ENCODE assay signal across 8 mouse cellular contexts in genomic region chr6:137754857-137755232, GRCm38 (mm10). TPM values are rescaled to one million over a fixed set of nuclear protein-coding genes. Genes with fewer than 3 reads are reported as not detected.
DNase-seq lines count a peak whose midpoint lies in the region; ATAC-seq and TF ChIP-seq lines count a peak whose summit lies in the region.

No protein-coding gene starts in this region.

- peaks cover 11% of the 10 kb centered on the region for H3K79me2 ChIP-seq in CH12.LX (replicated peaks; ENCODE audit: control insufficient read depth, extremely low read depth, insufficient read depth, poor library complexity, severe bottlenecking)

- H3K27ac ChIP-seq in heart, embryonic 11.5 days (ENCODE audit: low read depth, low read length) = no peak overlapping the region
- H3K27ac ChIP-seq in CH12.LX (ENCODE audit: insufficient read depth, low read depth) = peak overlapping the region; percentile 49; the same call in 1 of the 2 replicates
- no peak overlapping the region for H3K27ac ChIP-seq in forebrain, embryonic 13.5 days
- H3K27ac ChIP-seq in liver, embryonic 14.5 days = peak overlapping the region; percentile 63

- H3K9me3 ChIP-seq in heart, embryonic 11.5 days (replicated peaks; ENCODE audit: control insufficient read depth, low read length) = no peaks in the 10 kb centered on the region
- no peaks in the 10 kb centered on the region for H3K9me3 ChIP-seq in CH12.LX (replicated peaks; ENCODE audit: low read length)
- H3K9me3 ChIP-seq in forebrain, embryonic 13.5 days (replicated peaks) = no peaks in the 10 kb centered on the region
- H3K9me3 ChIP-seq in liver, embryonic 14.5 days (ENCODE audit: control insufficient read depth, low read length) = no peaks in the 10 kb centered on the region

- TF ChIP-seq RAD21 in CH12.LX (IDR thresholded peaks at IDR 0.05; ENCODE audit: low read depth, low read length) = no peak

- peak overlapping the region; percentile 82 for H3K4me3 ChIP-seq in heart, embryonic 11.5 days (ENCODE audit: low read depth, low read length)
- H3K4me3 ChIP-seq in CH12.LX (replicated peaks in 1 of 3; ENCODE audit: low read depth in 2 of 3, low read length in 2 of 3, poor library complexity in 1 of 3) = peak overlapping the region; percentile 65 to 72 (median 67)
- peak overlapping the region; percentile 53 for H3K4me3 ChIP-seq in forebrain, embryonic 13.5 days
- H3K4me3 ChIP-seq in liver, embryonic 14.5 days (ENCODE audit: insufficient read depth in 1 of 2, low read depth in 2 of 2, low read length in 2 of 2) = peak overlapping the region; percentile 85 to 98

- intact Hi-C loops in heart, postnatal 10 days (cut with DNase I) = loop anchor here (5.0 kb wide), 1 partner anchor 297 kb away; no protein-coding TSS in a partner anchor

- dilution Hi-C loops in CH12.LX (cut with MboI; ENCODE audit: extremely low pct_ligation_motif_present, extremely low pct_unique_long_range_greater_than_20kb, low sequenced_read_pairs) = no loop called here

- TF ChIP-seq CTCF in CH12.LX (conservative IDR thresholded peaks at IDR 0.05 in 1 of 2, IDR thresholded peaks at IDR 0.05 in 1 of 2; ENCODE audit: low read depth in 2 of 2, low read length in 2 of 2) = no peak
- TF ChIP-seq CTCF in liver, embryonic 14.5 days (IDR thresholded peaks at IDR 0.05; ENCODE audit: low read depth) = no peak

- no peak for DNase-seq in heart, postnatal 10 days
- no peak for DNase-seq in CH12.LX (ENCODE audit: extremely low read depth)
- DNase-seq in liver, embryonic 14.5 days (ENCODE audit: low read depth in 3 of 3, low spot score in 3 of 3) = no peak
- DNase-seq in thymus, postnatal 10 days (ENCODE audit: low spot score in 2 of 2) = no peak
- no peak for DNase-seq in gastrocnemius, postnatal 25 days
- no peak for DNase-seq in spleen, postnatal 14 days (ENCODE audit: low spot score in 2 of 2)

- peaks cover 10% of the 10 kb centered on the region for H3K4me1 ChIP-seq in heart, embryonic 11.5 days (ENCODE audit: control insufficient read depth, insufficient read depth, low read length)
- peaks cover 3 to 14% of the 10 kb centered on the region in 2 experiments; a peak in 1 of 4 replicates for H3K4me1 ChIP-seq in CH12.LX (ENCODE audit: control insufficient read depth in 1 of 2, insufficient read depth in 2 of 2)
- peaks cover 11% of the 10 kb centered on the region for H3K4me1 ChIP-seq in forebrain, embryonic 13.5 days
- peaks cover 0 to 4% of the 10 kb centered on the region in 2 experiments; a peak in 1 of 4 replicates for H3K4me1 ChIP-seq in liver, embryonic 14.5 days (replicated peaks; ENCODE audit: control insufficient read depth in 2 of 2, insufficient read depth in 2 of 2, low read length in 1 of 2)

- H3K27me3 ChIP-seq in heart, embryonic 11.5 days (ENCODE audit: control insufficient read depth, insufficient read depth, low read length) = no peaks in the 10 kb centered on the region
- no peaks in the 10 kb centered on the region for H3K27me3 ChIP-seq in CH12.LX (replicated peaks)
- no peaks in the 10 kb centered on the region for H3K27me3 ChIP-seq in forebrain, embryonic 13.5 days
- H3K27me3 ChIP-seq in liver, embryonic 14.5 days (ENCODE audit: control insufficient read depth, insufficient read depth, low read length) = no peaks in the 10 kb centered on the region

- ATAC-seq in heart, embryonic 11.5 days (replicated peaks; ENCODE audit: insufficient number of reproducible peaks, low FRiP score, low TSS enrichment) = no peak
- no peak for ATAC-seq in forebrain, embryonic 13.5 days
- ATAC-seq in liver, embryonic 14.5 days (ENCODE audit: insufficient read depth) = no peak

- peak overlapping the region; percentile 85 for H3K9ac ChIP-seq in heart, embryonic 11.5 days (ENCODE audit: low read depth, low read length)
- peak overlapping the region; percentile 46 for H3K9ac ChIP-seq in CH12.LX (ENCODE audit: insufficient read depth, low read depth)
- peak overlapping the region; percentile 60 for H3K9ac ChIP-seq in forebrain, embryonic 13.5 days
- H3K9ac ChIP-seq in liver, embryonic 14.5 days (replicated peaks) = peak overlapping the region; percentile 75

- in situ Hi-C loops in CH12.LX (cut with MboI; ENCODE audit: low pct_ligation_motif_present, low pct_unique_long_range_greater_than_20kb, low sequenced_read_pairs) = no loop called here

- TF ChIP-seq EP300 in CH12.LX (IDR thresholded peaks at IDR 0.05; ENCODE audit: low read length) = no peak
- no peak for TF ChIP-seq EP300 in liver, embryonic 14.5 days (IDR thresholded peaks at IDR 0.05; ENCODE audit: low read depth)

- TF ChIP-seq POLR2A in CH12.LX (IDR thresholded peaks at IDR 0.05; ENCODE audit: low read depth, low read length) = no peak

- 5% methylated on average over 8 of the region's 8 CpGs for WGBS in heart, embryonic 11.5 days (ENCODE audit: insufficient replicate concordance)
- 5% methylated on average over 8 of the region's 8 CpGs for WGBS in forebrain, embryonic 13.5 days
- 4% methylated on average over 8 of the region's 8 CpGs for WGBS in liver, embryonic 14.5 days (ENCODE audit: insufficient replicate concordance)

- peaks cover 5% of the 10 kb centered on the region for H3K36me3 ChIP-seq in heart, embryonic 11.5 days (ENCODE audit: control insufficient read depth, insufficient read depth, low read length)
- peaks cover 14 to 32% of the 10 kb centered on the region in 2 experiments for H3K36me3 ChIP-seq in CH12.LX (replicated peaks in 1 of 2; ENCODE audit: control insufficient read depth in 1 of 2, insufficient read depth in 1 of 2, low read length in 1 of 2)
- peaks cover 23% of the 10 kb centered on the region for H3K36me3 ChIP-seq in forebrain, embryonic 13.5 days (ENCODE audit: poor library complexity, severe bottlenecking)
- H3K36me3 ChIP-seq in liver, embryonic 14.5 days (replicated peaks; ENCODE audit: control insufficient read depth, insufficient read depth, low read depth) = peaks cover 12% of the 10 kb centered on the region

- H3K4me2 ChIP-seq in heart, embryonic 11.5 days = peak overlapping the region; percentile 67
- H3K4me2 ChIP-seq in CH12.LX (ENCODE audit: insufficient read depth, low read depth, poor library complexity, severe bottlenecking) = peak overlapping the region; percentile 99
- peak overlapping the region; percentile 63 for H3K4me2 ChIP-seq in forebrain, embryonic 13.5 days
- H3K4me2 ChIP-seq in liver, embryonic 14.5 days (ENCODE audit: low read depth) = peak overlapping the region; percentile 71

TF ChIP-seq in CH12.LX, 34 proteins besides CTCF, POLR2A, EP300 and RAD21:
- TF ChIP-seq TBP (conservative IDR thresholded peaks at IDR 0.05; ENCODE audit: low read depth, low read length) (0 out of 2 replicates have a peak, but pooled peaks have one; percentile 9), BHLHE40 (IDR thresholded peaks at IDR 0.05; ENCODE audit: low read depth, low read length) (peak; percentile 70), NRF1 (IDR thresholded peaks at IDR 0.05; ENCODE audit: low read depth, low read length) (no peak)

RNA-seq across cellular contexts. Expression of gene Dera, which starts 0.5 kb away (rescaled TPM):
- polyA plus RNA-seq in heart, embryonic 11.5 days (2014; fragmentation: Nextera tagmentation; extraction: Ambion mirVana) = 62.5 and 68.5 TPM in 2 replicates
- total RNA-seq in heart, postnatal 10 days (2021) = 10 to 100 TPM; 14.4 to 16.2 TPM
- total RNA-seq in CH12.LX (2012; rRNA removed) = 59.5 and 60.1 TPM in 2 replicates
- total RNA-seq in CH12.LX (2014; rRNA removed) = 73.4 and 78.0 TPM in 2 replicates
- 56.5 and 80.6 TPM in 2 replicates for polyA plus RNA-seq in CH12.LX (2012; ENCODE audit: insufficient read length, low read depth)
- polyA plus RNA-seq in forebrain, embryonic 13.5 days (2015; fragmentation: Nextera tagmentation; extraction: Ambion mirVana) = 19.0 and 20.1 TPM in 2 replicates
- 11.1 and 16.1 TPM in 2 replicates for polyA plus RNA-seq in liver, embryonic 14.5 days (2012; rRNA removed)
- polyA plus RNA-seq in liver, embryonic 14.5 days (2014; fragmentation: Nextera tagmentation; extraction: Ambion mirVana) = 45.3 and 47.1 TPM in 2 replicates
- total RNA-seq in gastrocnemius, postnatal 25 days (2021) = 10 to 100 TPM; 10.4 to 11.0 TPM

RNA-seq across cellular contexts. Expression of gene Strap, which starts 20.0 kb away (rescaled TPM):
- polyA plus RNA-seq in heart, embryonic 11.5 days (2014; fragmentation: Nextera tagmentation; extraction: Ambion mirVana) = 148 and 160 TPM in 2 replicates
- 100 to 1,000 TPM in 1 of 2 experiments, 10 to 100 TPM in 1; 99.3 to 106 TPM for total RNA-seq in heart, postnatal 10 days (2021)
- total RNA-seq in CH12.LX (2012; rRNA removed) (109 and 129 TPM in 2 replicates), CH12.LX (2014; rRNA removed) (291 and 318 TPM in 2 replicates)
- polyA plus RNA-seq in CH12.LX (2012; ENCODE audit: insufficient read length, low read depth) = 233 and 245 TPM in 2 replicates
- 194 and 206 TPM in 2 replicates for polyA plus RNA-seq in forebrain, embryonic 13.5 days (2015; fragmentation: Nextera tagmentation; extraction: Ambion mirVana)
- 16.6 and 28.4 TPM in 2 replicates for polyA plus RNA-seq in liver, embryonic 14.5 days (2012; rRNA removed)
- 83.6 and 88.2 TPM in 2 replicates for polyA plus RNA-seq in liver, embryonic 14.5 days (2014; fragmentation: Nextera tagmentation; extraction: Ambion mirVana)
- 10 to 100 TPM; 74.4 to 78.2 TPM for total RNA-seq in gastrocnemius, postnatal 25 days (2021)

Comparison
In these comparisons a context has a peak if more than half of its experiments do, and no peak if none do; other contexts are left out.
1. H3K27ac ChIP-seq: peak in CH12.LX (single experiment) and liver, embryonic 14.5 days (single experiment); none in heart, embryonic 11.5 days (single experiment) and forebrain, embryonic 13.5 days (single experiment).
2. Peak in every context shown above with its lines, with median percentiles within 50 percentile points of each other: H3K4me2 ChIP-seq, H3K4me3 ChIP-seq and H3K9ac ChIP-seq.